Mouse (Mus musculus) left cerebral cortex, adult 2 months (tissue): Measurements from ENCODE around the gene Olfr1124. TPM values are rescaled to one million over a fixed set of nuclear protein-coding genes. Genes with fewer than 3 reads are reported as not detected.
"Not testable (repeated sequence)": the region's sequence is repeated elsewhere in the genome, so short reads cannot be mapped to it uniquely, and the experiment has no call there.

Experiments
- DNase-seq, 2 experiments: peaks; one replicate each; pipeline ENCODE4 v3.0.0; 2021 to 2022; ENCODE audit warnings: low spot score in 2 of 2, mixed read lengths in 1 of 2; ENCODE audit errors: extremely low spot score in 1 of 2
- H3K27ac ChIP-seq: fragments of 200-600 bp; 2 replicates; pipeline ENCODE4 v1.8.1; 2022
- H3K4me3 ChIP-seq: fragments of 200-600 bp; 2 replicates; pipeline ENCODE4 v1.8.1; 2022
- CTCF ChIP-seq: fragments of 200-600 bp; IDR thresholded peaks from 2 replicates; pipeline ENCODE4 v1.8.1; 2022; ENCODE audit warnings: antibody characterized with exemption, mild to moderate bottlenecking, moderate library complexity
- intact Hi-C: fragments of 180-260 bp; cut with DNase I; formaldehyde crosslinking; loops from one replicate; pipeline ENCODE4 v1.15.1; 2025
- long read RNA-seq, 2 experiments: library from polyadenylated mRNA; stranded (forward); transcript quantifications; one replicate each; pipeline ENCODE4 v2.0.0; 2021; ENCODE audit warnings: borderline mapping rate in 2 of 2
- total RNA-seq, 2 experiments: library from RNA; stranded (reverse); gene quantifications; 2 replicates each; pipeline ENCODE4 v1.2.3; 2021

The Olfr1124 gene
- total RNA-seq = not detected
- long read RNA-seq, experiment 1 = 0 reads
- long read RNA-seq, experiment 2 = 0 reads

GRCm38 (mm10) chr2:87429975-87430374, at the start of gene Olfr1124:
TSS of gene Olfr1124 (plus strand) at chr2:87430275.
- intact Hi-C loops = no loop called here
- DNase-seq = no peak
- Histone ChIP-seq H3K27ac (no peak within 1 kb of the TSS), H3K4me3 (no peak within 1 kb of the TSS)
- no peak for TF ChIP-seq CTCF

GRCm38 (mm10) chr2:87383935-87384334, 46.1 kb upstream of the Olfr1124 start:
- intact Hi-C loops = no loop called here
- no peak for DNase-seq
- TF ChIP-seq CTCF = no peak
- Histone ChIP-seq H3K4me3 (no peak overlapping the region), H3K27ac (no peak overlapping the region)

DNA sequence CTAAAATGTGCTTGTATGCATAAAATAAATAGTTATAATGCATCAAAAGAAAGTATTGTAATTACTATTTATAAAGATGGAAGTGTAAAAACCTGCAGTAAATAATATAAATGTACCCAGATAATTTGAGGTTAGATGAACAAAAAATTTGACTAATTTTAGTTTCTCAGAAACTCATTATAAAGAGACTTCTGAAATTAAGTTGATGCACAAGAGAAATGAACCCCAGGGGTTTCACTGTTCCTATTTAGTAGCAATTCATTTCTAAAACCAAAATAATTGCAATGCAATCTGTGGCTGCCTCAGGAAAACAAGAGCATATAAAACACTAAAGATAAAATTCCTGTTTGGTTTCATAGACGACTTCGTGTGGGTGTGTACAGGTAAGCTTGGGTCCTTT, 44.5 kb upstream of the Olfr1124 start, which contains the start of gene Olfr1122:
Gene Olfr1122 (plus strand): TSS at position 301 of the 400 bp plus-strand sequence.
- H3K4me3 ChIP-seq = no peak within 1 kb of the TSS
- intact Hi-C loops = no loop called here
- no peak for DNase-seq
- no peak within 1 kb of the TSS for H3K27ac ChIP-seq
- no peak for TF ChIP-seq CTCF

DNA sequence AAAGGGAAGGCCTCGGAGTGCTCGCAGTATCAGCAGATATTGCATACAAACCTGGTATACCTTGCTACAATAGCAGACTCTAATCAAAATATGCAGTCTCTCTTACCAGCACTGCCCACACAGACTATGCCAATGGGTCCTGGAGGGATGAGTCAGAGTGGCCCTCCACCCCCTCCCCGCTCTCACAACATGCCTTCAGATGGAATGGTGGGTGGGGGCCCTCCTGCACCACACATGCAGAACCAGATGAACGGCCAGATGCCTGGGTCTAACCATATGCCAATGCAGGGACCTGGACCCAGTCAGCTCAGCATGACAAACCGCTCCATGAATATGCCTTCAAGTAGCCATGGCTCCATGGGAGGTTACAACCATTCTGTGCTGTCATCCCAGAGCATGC, 36.5 kb upstream of the Olfr1124 start:
- peak in 1 of 2 experiments; percentile 10 for DNase-seq
- not testable (repeated sequence) for H3K27ac ChIP-seq
- intact Hi-C loops = loop anchor here (10.0 kb wide), 1 partner anchor 381 kb away; the partner anchor contains the start of gene Olfr152

GRCm38 (mm10) chr2:87394686-87395085, 35.4 kb upstream of the Olfr1124 start:
- DNase-seq, H3K4me3 ChIP-seq, H3K27ac ChIP-seq: not testable (repeated sequence)
- peak; percentile 34 for TF ChIP-seq CTCF
- intact Hi-C loops = loop anchor here (10.0 kb wide), 1 partner anchor 380 kb away; the partner anchor contains the start of gene Olfr152

More for the DNA sequence above, 36.5 kb upstream of the Olfr1124 start:
- not testable (repeated sequence) for H3K4me3 ChIP-seq

- Histone ChIP-seq H3K4me3 (no peak within 1 kb of the TSS), H3K27ac (no peak within 1 kb of the TSS)
- intact Hi-C loops = no loop called here
- no peak for TF ChIP-seq CTCF
- no peak for DNase-seq
Measured at GRCm38 (mm10) chr2:87416335-87416734, 13.7 kb upstream of the Olfr1124 start, which contains the start of gene Olfr1123. TSS of gene Olfr1123 (plus strand) at chr2:87416635.

DNA sequence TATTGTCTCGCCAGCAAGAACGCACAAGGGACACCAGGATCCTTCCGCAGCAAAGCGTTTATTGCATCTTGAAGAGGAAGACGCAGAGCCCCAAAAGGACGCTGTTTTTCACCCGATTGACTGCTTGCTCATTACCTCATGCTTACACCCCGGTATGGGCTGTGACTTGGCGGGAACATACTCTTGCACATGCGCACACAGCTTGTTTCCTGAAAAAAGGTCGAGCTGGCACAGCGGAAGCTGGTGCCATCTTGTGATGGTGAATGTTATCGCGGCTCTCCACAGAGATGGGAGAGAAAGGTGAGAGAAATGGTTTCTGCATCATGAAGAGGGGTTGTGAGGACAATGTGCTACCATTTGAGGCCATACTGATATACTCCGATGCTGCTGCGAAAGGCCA, 7.7 kb downstream of the Olfr1124 start:
- intact Hi-C loops = no loop called here
- DNase-seq = no peak
- Histone ChIP-seq H3K27ac (no peak overlapping the region), H3K4me3 (no peak overlapping the region)
- no peak for TF ChIP-seq CTCF

GRCm38 (mm10) chr2:87453662-87454061, 23.6 kb downstream of the Olfr1124 start, which contains the start of gene Olfr1126:
TSS of gene Olfr1126 (plus strand) at chr2:87453962.
- intact Hi-C loops = no loop called here
- no peak for DNase-seq
- no peak within 1 kb of the TSS for H3K4me3 ChIP-seq

DNA sequence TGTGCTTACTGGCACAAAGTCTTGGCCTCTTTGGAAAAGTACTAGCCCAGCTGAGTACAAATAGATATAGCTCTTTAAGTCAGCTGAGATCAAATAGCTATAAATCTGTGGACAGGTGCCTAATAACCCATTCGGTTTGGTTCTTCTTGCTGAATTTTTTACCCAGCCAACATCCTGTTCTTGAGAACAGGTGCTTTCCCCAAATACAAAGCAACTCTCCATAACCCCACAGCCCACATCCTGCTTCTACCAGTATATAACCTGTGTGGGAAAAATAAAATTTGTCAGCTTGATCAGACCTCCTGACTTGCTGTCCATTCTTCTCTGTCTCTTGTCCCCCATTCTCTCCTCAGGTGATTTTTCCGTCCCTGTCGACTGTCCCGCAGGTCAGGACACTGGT, 31.7 kb downstream of the Olfr1124 start:
- intact Hi-C loops = no loop called here
- no peak for DNase-seq
- no peak overlapping the region for H3K4me3 ChIP-seq
- no peak for TF ChIP-seq CTCF
- H3K27ac ChIP-seq = no peak overlapping the region

More at GRCm38 (mm10) chr2:87453662-87454061, 23.6 kb downstream of the Olfr1124 start, which contains the start of gene Olfr1126:
- no peak for TF ChIP-seq CTCF
- no peak within 1 kb of the TSS for H3K27ac ChIP-seq

DNA sequence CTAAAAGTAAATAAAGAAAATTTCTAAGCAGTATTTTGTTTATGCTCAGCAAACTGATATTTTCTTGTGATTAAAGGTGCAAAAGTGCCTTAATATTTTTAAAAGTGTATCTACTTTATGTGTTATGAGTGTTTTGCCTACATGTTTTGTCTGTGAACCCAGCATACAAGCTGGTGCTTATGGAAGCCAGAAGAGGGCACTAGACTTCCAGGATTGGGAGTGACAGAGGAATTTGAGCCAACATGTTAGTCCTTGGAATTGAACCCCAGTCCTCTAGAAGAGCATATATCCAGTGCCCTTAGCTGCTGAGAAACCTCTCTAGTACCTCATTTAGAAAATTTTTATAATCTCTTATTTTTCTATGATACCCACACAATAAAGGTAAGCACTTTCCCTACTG, 50.1 kb downstream of the Olfr1124 start:
- TF ChIP-seq CTCF = peak; percentile 7
- no peak for DNase-seq
- intact Hi-C loops = no loop called here
- H3K4me3 ChIP-seq = no peak overlapping the region
- no peak overlapping the region for H3K27ac ChIP-seq

DNA sequence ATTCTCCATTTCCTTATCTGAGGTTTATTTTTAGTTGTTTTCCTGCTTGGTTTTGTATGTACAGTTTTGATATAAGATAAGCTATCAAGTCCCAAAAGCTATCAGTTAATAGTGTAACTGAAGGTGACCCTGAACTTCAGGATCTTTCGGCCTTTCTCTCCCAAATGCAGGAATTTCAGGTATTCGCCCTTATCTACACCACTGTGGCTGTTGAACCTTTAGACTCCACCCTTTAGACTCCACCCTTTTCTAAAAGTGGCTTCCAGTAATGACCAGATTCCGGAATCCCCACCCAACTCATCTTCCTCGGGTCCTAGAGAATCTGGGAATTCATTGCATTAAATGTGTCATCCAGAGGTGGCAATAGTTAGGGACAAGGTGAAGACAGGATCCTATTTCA, 51.1 kb downstream of the Olfr1124 start:
- no peak for TF ChIP-seq CTCF
- no peak for DNase-seq
- no peak overlapping the region for H3K27ac ChIP-seq
- intact Hi-C loops = no loop called here
- no peak overlapping the region for H3K4me3 ChIP-seq

- DNase-seq = no peak
- intact Hi-C loops = no loop called here
- no peak overlapping the region for H3K27ac ChIP-seq
- no peak for TF ChIP-seq CTCF
- H3K4me3 ChIP-seq = no peak overlapping the region
Measured at GRCm38 (mm10) chr2:87482276-87482675, 52.2 kb downstream of the Olfr1124 start.

Other genes starting within 250 kb of the Olfr1124 start
- gene Olfr1112, start 242.5 kb upstream of the Olfr1124 start, total RNA-seq = not detected
- gene Olfr1113, start 221.3 kb upstream of the Olfr1124 start, total RNA-seq = not detected
- not detected for gene Olfr1115, start 182.3 kb upstream of the Olfr1124 start, total RNA-seq
- gene Olfr1116, start 162.7 kb upstream of the Olfr1124 start, total RNA-seq = not detected
- gene Olfr1118, start 122.7 kb upstream of the Olfr1124 start, total RNA-seq = not detected
- gene Olfr1120, start 75.5 kb upstream of the Olfr1124 start, total RNA-seq = not detected
- gene Olfr1121, start 60.4 kb upstream of the Olfr1124 start, total RNA-seq = not detected
- gene Olfr1122, start 44.4 kb upstream of the Olfr1124 start, total RNA-seq = under 1 TPM in 1 of 2 experiments, not detected in 1; 0.11 TPM
- gene Olfr1123, start 13.6 kb upstream of the Olfr1124 start, total RNA-seq = not detected
- gene Olfr1126, start 23.7 kb downstream of the Olfr1124 start, total RNA-seq = not detected
- not detected for gene Pramel7, start 66.8 kb downstream of the Olfr1124 start, total RNA-seq
- not detected for gene Pramel6, start 76.3 kb downstream of the Olfr1124 start, total RNA-seq
- gene Olfr153, start 101.5 kb downstream of the Olfr1124 start, total RNA-seq = under 1 TPM in 1 of 2 experiments, not detected in 1; 0.37 TPM
- gene Olfr1128, start 115.3 kb downstream of the Olfr1124 start, total RNA-seq = not detected
- gene Olfr1129, start 143.6 kb downstream of the Olfr1124 start, total RNA-seq = not detected
- gene Olfr1130, start 175.9 kb downstream of the Olfr1124 start, total RNA-seq = not detected
- gene Olfr1131, start 196.8 kb downstream of the Olfr1124 start, total RNA-seq = not detected
- not detected for gene Olfr1132, start 207.3 kb downstream of the Olfr1124 start, total RNA-seq
- not detected for gene Olfr1133, start 217.1 kb downstream of the Olfr1124 start, total RNA-seq
- not detected for gene Olfr1134, start 228.2 kb downstream of the Olfr1124 start, total RNA-seq
- gene Olfr1135, start 243.4 kb downstream of the Olfr1124 start, total RNA-seq = not detected